Mouse (Mus musculus) left cerebral cortex, adult 8-10 months (tissue): ENCODE measurements around the gene Plekhs1. TPM values are rescaled to one million over a fixed set of nuclear protein-coding genes. Genes with fewer than 3 reads are reported as not detected.
"Not testable (repeated sequence)": the region's sequence is repeated elsewhere in the genome, so short reads cannot be mapped to it uniquely, and the experiment has no call there.

Experiments used
- DNase-seq, 2 experiments: peaks; one replicate each; pipeline ENCODE4 v3.0.0; 2022; ENCODE audit warnings: low spot score in 2 of 2
- total RNA-seq, 4 experiments: library from RNA; stranded (reverse); gene quantifications; 2 replicates each; pipeline ENCODE4 v1.2.4; 2022

Plekhs1 gene
- total RNA-seq, 4 experiments from 2014 or later: 0.34 to 1.0 (median 0.79) TPM

DNA sequence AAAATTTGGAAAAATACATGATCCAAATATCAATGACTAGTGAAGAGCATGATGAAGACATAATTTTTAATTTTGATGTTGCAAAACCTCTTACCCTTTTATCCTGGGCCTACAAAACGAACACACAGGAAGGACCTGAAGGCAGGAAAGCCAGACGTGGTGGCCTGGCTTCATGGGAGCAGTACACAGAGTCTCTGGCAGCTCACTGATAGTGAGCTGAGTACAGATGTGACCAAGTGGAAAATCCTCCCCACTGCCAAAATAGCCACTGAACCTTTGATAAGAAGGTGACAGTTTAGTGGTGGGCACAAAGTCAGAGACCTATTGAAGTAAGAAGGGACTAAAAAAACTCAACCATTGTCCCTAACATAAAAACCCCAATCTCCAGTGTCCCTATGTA, 52.1 kb downstream of the Plekhs1 start:
- DNase-seq: not testable (repeated sequence)

DNA sequence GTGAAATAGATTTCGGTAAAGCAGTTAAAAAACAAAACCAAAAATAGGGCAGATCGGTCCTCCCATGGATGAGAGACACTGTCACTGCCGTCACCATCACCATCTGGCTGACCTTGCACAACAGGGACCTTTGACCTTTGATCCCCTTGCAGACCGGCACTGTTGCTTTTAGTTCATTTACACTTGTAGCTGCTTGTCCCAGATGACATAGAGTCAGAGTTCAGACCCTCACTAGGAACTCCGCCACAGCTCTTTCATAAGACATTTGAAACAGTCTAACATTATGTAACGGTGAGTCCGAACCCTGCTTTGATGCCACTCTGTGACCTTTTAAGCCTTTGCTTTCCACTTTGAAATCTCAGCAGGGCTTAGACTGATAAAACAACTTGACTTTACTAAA, 58.0 kb downstream of the Plekhs1 start:
- not testable (repeated sequence) for DNase-seq

DNA sequence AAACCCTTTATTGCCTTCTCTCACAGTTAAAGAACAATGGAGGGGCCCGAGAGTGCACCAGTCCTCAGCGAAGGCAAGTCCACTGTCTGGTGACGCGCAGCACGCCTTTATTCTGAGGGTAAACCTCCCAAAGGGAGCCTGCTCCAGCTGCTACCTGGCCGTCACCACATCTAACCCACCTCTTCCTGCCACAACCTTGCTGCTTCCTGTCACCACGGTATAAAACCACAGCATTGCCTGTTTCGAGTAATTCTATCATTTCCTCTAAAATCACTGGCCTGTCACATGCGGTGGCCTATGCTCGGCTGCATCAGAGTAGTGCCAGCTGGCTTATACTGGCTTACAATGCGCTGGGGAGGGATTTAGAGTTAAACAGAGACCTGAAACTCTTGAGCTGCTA, 69.1 kb downstream of the Plekhs1 start:
- not testable (repeated sequence) for DNase-seq

DNA sequence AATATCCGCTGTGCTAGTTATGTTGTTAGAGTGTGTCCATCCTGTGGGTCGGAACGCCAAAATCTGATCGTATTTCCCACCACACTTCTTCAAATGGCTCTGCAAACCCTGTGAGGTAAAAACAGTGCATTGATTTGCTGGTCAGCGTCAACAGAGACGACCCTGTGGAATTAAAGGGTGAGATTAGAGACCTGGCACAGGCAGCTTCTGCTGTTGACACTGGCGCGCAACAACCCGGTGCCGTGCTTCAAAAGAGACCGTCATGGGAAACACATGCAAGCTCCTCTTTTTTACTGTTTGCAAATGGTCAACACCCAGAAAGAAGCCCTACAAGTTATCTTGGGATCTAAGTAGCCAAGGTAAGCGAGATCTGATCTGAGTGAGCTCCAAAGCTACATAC, 69.8 kb downstream of the Plekhs1 start:
- no peak for DNase-seq

DNA sequence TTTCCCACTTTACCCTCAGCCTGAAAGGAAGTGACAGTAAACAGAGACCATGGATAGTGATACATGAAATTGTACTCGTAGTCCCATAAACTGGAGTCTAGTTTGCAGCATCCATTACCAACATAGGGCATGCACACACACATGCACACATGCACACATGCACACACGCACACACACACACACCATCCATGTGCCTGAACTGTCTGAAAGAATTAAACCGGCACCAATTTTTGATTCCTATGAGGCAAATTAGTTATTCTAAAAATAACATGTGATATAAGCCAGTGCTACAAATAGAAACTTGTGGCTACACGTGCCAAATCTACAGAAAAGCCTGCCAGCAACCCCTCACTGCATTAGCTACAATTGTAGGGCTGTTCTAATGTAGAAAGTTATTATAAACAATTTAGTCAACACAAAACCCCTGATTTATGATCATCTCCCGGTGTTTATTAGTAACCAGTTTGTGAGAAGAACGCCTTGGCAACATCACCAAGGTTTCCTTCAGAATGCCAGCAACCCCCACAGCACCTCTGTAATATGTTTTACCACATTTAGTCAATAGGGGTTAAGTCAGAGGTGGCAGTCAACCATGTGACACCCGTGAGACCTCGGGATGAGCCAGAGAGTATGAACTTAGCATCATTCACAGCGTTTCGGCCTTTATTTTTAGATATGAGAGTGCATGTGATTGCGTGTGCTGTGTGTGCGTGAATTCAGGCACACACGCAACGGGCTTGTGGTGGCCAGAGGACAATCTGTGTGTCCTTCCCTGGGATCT, 72.0 kb downstream of the Plekhs1 start:
- DNase-seq: no peak

DNA sequence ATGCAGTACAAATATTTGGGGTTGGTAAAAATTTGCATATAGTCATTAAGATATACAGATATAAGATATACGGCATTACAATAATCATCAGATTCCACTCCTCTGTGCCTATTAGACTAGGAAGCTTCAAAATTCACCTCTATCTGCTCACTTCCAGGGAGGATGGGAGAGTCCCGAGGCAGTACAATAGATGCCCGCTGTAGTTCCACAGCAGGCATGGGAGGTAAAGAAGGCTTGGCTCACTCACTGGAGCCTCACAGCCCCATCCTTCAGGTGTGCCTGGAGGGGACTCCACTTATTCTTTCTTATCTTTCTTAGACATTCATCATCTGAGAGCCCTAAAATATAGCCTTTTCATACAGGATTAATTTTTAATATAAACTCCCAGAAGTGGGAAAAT, 72.9 kb downstream of the Plekhs1 start:
- DNase-seq: no peak

DNA sequence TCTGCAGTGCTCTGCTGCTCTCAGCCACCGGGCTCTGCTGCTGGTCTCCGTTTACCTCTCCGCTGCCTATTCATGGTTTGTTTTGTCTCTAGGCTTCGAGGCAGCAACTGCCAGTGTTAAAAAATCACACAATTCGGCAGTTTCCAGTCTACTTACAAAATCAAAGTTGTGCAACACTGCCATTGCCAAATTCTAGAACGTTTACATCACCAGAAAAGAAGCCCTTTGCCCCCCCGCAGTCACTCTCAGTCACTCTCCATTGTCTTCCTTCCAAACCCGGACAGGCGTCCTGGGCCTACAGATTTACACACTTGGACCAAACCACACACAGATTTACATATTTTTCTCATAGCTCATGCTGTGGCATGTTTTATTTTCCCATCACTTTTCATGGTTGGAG, 73.6 kb downstream of the Plekhs1 start:
- DNase-seq: no peak

DNA sequence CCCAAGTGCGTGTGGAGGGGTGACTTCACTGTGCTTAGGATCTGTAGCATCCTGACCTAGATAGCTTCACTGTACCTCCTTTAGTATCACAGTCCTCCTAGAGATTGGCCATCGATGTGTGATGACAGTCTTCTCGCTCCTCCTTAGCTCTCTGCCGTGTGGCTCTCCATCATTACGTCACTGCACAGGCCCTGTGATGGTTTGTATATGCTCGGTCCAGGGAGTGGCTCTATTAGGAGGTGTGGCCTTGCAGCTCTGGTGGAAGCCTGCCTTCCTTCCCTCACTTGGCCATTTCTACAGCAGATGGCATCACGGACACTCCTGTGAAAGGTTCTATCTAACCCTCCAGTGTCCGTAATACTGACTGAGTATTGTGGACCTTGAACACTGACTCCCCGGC, 74.3 kb downstream of the Plekhs1 start:
- no peak for DNase-seq

Other genes with a start within 250 kb of the Plekhs1 start
- not detected for gene Habp2, start 174.5 kb upstream of the Plekhs1 start, total RNA-seq
- gene Nrap, start 71.6 kb upstream of the Plekhs1 start, total RNA-seq: 1 to 10 TPM in 1 of 4 experiments, under 1 TPM in 3; 0.72 to 1.1 (median 0.86) TPM
- gene Casp7, start 64.5 kb upstream of the Plekhs1 start, total RNA-seq: 1 to 10 TPM; 3.7 to 4.6 (median 4.0) TPM
- 10 to 100 TPM in 3 of 4 experiments, 1 to 10 TPM in 1; 8.1 to 12.6 (median 11.3) TPM for gene Dclre1a, start 86.6 kb downstream of the Plekhs1 start, total RNA-seq
- gene Nhlrc2, start 86.6 kb downstream of the Plekhs1 start, total RNA-seq: 10 to 100 TPM; 12.4 to 15.6 (median 13.1) TPM